Mouse (Mus musculus) G1E (cell line): ENCODE measurements around the gene Rftn1.

ENCODE experiments used
- CTCF ChIP-seq: IDR thresholded peaks from 2 replicates; pipeline ENCODE4 v1.5.1; 2012; ENCODE audit warnings: low read depth, low read length, inconsistent platforms, mixed read lengths
- GATA1 ChIP-seq: IDR thresholded peaks from 2 replicates; pipeline ENCODE4 v1.6.1; 2012; ENCODE audit warnings: borderline replicate concordance, low read length, inconsistent platforms, mixed read lengths
- GATA2 ChIP-seq: IDR thresholded peaks from 2 replicates; pipeline ENCODE4 v1.6.1; 2012; ENCODE audit warnings: low read depth, low read length, inconsistent platforms, borderline replicate concordance
- POLR2AphosphoS5 ChIP-seq: IDR thresholded peaks from 2 replicates; pipeline ENCODE4 v1.6.1; 2012; ENCODE audit warnings: low read depth, low read length, inconsistent platforms; ENCODE audit not compliant: insufficient replicate concordance
- TAL1 ChIP-seq: conservative IDR thresholded peaks from 2 replicates; pipeline ENCODE4 v1.6.1; 2012; ENCODE audit warnings: low read depth, low read length, inconsistent platforms, mixed read lengths

DNA sequence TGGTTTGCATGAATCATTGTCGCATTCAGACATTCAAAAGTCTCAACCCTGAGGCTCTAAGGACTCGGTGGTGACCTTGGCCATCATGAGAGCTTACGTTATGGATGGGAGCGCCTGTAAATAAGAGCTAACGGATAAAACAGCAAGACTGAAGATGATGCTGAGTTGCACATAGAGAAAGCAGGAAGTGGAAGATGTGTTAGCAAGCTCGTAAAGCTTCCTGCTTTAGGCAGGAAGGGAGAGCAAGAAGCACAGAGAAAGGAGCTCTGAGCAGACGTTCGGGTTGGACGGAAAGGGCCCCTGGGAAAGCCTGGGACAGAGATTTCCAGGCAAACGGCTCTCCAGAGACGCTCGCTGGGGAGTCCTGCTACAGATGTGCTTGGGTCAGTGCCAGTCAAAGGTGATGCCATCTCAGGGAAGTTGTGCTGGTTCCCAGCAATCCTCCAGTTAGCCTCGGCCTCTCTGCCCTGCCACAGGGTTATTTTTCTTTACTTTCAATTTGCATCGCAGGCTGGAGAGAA, 40.7 kb downstream of the Rftn1 start:
- no peak for TF ChIP-seq TAL1
- TF ChIP-seq CTCF, result no peak
- no peak for TF ChIP-seq GATA1
- no peak for TF ChIP-seq POLR2AphosphoS5
- no peak for TF ChIP-seq GATA2
